Mouse (Mus musculus): ENCODE data around the gene Ncs1. TPM values are rescaled to one million over a fixed set of nuclear protein-coding genes. Genes with fewer than 3 reads are reported as not detected.

The Ncs1 gene
- polyA plus RNA-seq, 1 experiment from 2014 or later: 29.7 TPM

DNA sequence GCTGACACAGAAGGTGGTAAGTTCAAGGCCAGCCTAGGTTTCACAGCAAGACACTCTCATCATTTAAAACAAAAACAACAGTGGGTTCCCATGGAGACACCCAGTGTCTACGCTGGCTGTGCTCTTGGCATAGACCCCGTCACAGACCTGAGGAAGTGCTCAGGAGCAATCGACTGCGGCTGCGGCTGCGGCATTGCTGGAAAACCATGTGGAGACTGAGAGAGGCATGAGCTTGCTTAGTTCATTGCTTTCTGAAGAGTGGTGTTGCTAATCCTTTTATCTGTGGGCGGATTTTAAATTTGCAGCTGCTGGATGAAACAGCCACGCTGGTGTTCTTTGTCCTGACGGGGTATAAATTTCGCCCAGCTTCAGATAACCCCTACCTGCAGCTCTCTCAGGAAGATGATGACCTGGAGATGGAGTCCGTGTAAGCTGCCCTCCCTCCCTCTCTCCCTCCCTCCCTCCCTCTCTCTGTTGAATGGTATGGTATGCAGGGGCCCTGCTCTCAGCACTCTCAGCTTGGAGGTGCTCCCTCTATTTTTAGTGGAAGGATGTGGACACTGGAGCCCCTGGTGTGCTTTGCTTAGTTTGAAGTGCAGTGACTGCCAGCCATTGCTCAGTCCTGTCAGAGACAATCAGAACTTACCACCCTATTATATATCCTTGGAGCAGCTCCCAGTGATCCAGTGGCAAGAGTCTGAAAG, 35.3 kb upstream of the Ncs1 start:
- no peak for TF ChIP-seq CTCF (IDR thresholded peaks at IDR 0.05)
- ChIA-PET POLR2A (interaction anchor here (0.6 to 0.7 kb wide), 2 partner anchors 17 to 331 kb away, joined by 3 read pairs; no protein-coding TSS in a partner anchor), CTCF (interaction anchor here (0.9 to 1.6 kb wide), 4 partner anchors 10 to 81 kb away, joined by 3 to 4 read pairs (median 3); no protein-coding TSS in a partner anchor)
- no peaks in the 10 kb centered on the region for H3K27me3 ChIP-seq
- in situ Hi-C loops (cut with MboI; ENCODE audit: low pct_unique_long_range_greater_than_20kb): no loop called here
- ATAC-seq (no peak), DNase-seq (ENCODE audit: low read depth, low spot score) (no peak)

DNA sequence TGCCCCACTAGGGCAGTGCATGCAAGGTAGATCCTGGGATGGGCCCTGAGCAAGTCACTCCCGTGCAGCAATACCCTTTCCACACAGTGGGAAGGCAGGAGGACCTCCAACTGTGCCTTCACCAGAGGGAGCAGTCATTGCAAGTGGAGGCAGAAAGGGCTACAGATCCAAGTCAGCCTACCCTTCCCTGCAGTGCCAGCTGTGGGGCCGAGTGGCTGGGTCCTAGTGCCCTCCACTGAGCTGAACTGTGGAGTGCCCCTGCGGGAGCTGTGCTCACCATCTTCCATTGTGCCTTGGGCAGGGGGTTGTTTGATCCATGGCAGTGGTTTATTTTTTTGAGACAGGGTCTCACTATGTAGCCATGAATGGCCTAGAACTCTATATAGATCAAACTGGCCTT, 34.4 kb upstream of the Ncs1 start:
- POLR2A ChIA-PET: no interaction called here
- ATAC-seq (no peak), DNase-seq (ENCODE audit: low read depth, low spot score) (no peak)
- no peak for TF ChIP-seq CTCF (IDR thresholded peaks at IDR 0.05)
- in situ Hi-C loops (cut with MboI; ENCODE audit: low pct_unique_long_range_greater_than_20kb): no loop called here
- CTCF ChIA-PET: no interaction called here
- no peaks in the 10 kb centered on the region for H3K27me3 ChIP-seq

DNA sequence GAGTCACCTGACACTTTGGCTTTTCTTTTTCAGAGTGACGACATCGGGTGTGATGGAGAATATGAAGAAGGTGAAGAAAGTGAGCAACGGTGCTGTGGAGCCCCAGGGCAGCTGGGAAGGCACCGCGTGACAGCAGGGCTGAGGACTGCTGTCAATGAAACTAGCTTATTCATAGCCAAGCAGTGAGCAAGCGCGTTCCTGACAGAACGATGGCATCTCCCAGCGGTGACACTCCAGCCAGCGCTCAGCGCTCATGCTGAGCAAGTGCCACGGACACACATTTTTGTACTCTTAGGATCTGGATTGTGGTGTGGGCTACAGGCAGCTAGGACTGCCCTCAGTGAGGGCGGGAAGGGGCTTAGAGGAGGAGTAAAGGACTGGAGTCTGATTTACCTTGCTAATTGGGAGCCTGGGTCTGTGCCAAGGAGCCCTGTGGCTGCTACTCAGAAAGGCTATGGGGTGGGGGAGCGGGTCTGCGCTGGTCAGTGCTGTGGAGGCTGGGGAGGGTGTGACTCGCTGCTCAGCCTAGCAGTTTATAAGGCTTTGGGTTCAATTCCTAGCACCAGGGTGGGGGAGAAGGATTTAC, 31.3 kb upstream of the Ncs1 start:
- DNase-seq (ENCODE audit: low read depth, low spot score) (no peak), ATAC-seq (no peak)
- in situ Hi-C loops (cut with MboI; ENCODE audit: low pct_unique_long_range_greater_than_20kb): no loop called here
- CTCF ChIA-PET: no interaction called here
- POLR2A ChIA-PET: no interaction called here
- H3K27me3 ChIP-seq: no peaks in the 10 kb centered on the region
- TF ChIP-seq CTCF (IDR thresholded peaks at IDR 0.05): no peak

DNA sequence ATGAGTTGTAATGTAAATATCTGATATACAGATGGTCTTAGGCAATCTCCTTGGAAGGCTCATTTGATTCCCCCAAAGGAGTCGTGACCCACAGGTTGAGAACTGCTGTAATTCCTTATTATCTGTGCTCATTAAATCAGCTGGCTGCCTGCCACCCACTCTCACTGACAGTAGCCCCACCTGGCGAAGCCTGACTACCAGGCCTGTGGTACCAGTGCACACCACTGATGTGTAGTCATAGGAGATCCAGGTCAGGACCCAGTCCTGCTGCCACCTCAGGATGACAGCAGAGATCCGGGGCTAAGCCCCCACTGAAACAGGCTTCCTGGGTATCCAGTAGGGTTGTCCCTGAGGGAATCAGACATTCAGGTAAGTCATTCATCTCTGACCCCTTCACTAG, 27.0 kb upstream of the Ncs1 start:
- ATAC-seq (no peak), DNase-seq (ENCODE audit: low read depth, low spot score) (no peak)
- in situ Hi-C loops (cut with MboI; ENCODE audit: low pct_unique_long_range_greater_than_20kb): no loop called here
- ChIA-PET POLR2A (no interaction called here), CTCF (interaction anchor here (1.3 to 1.8 kb wide), 2 partner anchors 10 to 73 kb away, joined by 4 to 5 read pairs; no protein-coding TSS in a partner anchor)
- TF ChIP-seq CTCF (IDR thresholded peaks at IDR 0.05): no peak
- H3K27me3 ChIP-seq: no peaks in the 10 kb centered on the region

- CTCF ChIA-PET: interaction anchor here (0.7 to 1.8 kb wide), 3 partner anchors 9 to 72 kb away, joined by 3 to 5 read pairs (median 5); no protein-coding TSS in a partner anchor
- ATAC-seq (no peak), DNase-seq (ENCODE audit: low read depth, low spot score) (no peak)
- no peak for TF ChIP-seq CTCF (IDR thresholded peaks at IDR 0.05)
- POLR2A ChIA-PET: interaction anchor here (0.5 kb wide), 1 partner anchor 79 kb away, joined by 3 read pairs; no protein-coding TSS in a partner anchor
- in situ Hi-C loops (cut with MboI; ENCODE audit: low pct_unique_long_range_greater_than_20kb): no loop called here
- H3K27me3 ChIP-seq: no peaks in the 10 kb centered on the region
These were observed 26.2 kb upstream of the Ncs1 start for GRCm38 (mm10) chr2:31219470-31219869.

DNA sequence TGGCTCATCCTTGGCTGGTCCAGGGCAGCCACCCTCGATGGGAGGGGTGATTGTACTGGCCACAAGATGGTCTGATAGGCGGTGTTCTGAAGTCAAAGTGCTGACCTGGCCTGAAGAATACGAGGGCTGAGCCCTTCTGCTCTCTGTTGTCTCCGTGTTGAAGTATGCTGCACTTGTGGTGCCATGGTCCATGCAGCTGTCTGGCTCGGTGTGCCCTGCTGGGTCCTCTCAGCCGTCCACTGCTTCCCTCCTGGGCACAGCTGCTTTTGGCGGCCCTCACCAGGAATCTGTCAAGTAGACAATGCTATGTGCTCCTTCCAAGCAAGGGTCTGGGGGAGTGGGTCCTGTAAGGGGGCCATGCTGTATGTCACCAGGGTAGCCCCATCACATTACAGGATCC, 24.8 kb upstream of the Ncs1 start:
- ChIA-PET POLR2A (no interaction called here), CTCF (no interaction called here)
- no peak for ATAC-seq
- no peak for TF ChIP-seq CTCF (IDR thresholded peaks at IDR 0.05)
- no peaks in the 10 kb centered on the region for H3K27me3 ChIP-seq
- DNase-seq (ENCODE audit: low read depth, low spot score): no peak
- in situ Hi-C loops (cut with MboI; ENCODE audit: low pct_unique_long_range_greater_than_20kb): no loop called here

DNA sequence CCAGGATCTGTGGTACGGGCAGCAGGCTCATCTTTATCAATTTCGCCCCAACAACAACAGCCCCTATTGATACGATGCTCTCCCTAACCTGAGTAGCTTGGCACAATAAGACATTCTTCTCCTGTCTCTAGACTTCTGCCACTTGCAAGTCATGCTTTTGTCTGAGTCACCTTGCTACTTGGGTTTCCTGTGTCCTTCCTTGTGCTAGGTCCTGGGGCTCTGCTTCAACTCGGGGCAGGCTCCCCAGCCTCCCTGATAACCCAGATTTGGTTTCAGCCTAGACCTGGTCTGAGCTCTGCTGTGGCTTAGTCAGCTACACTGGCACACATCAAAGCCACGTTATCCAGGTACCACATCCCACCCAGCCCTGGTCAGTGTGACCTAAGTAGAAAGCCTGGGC, 24.0 kb upstream of the Ncs1 start:
- POLR2A ChIA-PET: no interaction called here
- TF ChIP-seq CTCF (IDR thresholded peaks at IDR 0.05): no peak
- no peak for DNase-seq (ENCODE audit: low read depth, low spot score)
- no peaks in the 10 kb centered on the region for H3K27me3 ChIP-seq
- CTCF ChIA-PET: interaction anchor here (1.2 kb wide), 1 partner anchor 31 kb away, joined by 3 read pairs; no protein-coding TSS in a partner anchor
- ATAC-seq: no peak
- in situ Hi-C loops (cut with MboI; ENCODE audit: low pct_unique_long_range_greater_than_20kb): no loop called here

GRCm38 (mm10) chr2:31228768-31229311, 16.8 kb upstream of the Ncs1 start:
- CTCF ChIA-PET: interaction anchor here (1.0 kb wide), 1 partner anchor 10 kb away, joined by 5 read pairs; no protein-coding TSS in a partner anchor
- peaks cover 2% of the 10 kb centered on the region for H3K27me3 ChIP-seq
- no peak for ATAC-seq
- POLR2A ChIA-PET: no interaction called here
- no peak for DNase-seq (ENCODE audit: low read depth, low spot score)
- TF ChIP-seq CTCF (IDR thresholded peaks at IDR 0.05): no peak
- in situ Hi-C loops (cut with MboI; ENCODE audit: low pct_unique_long_range_greater_than_20kb): no loop called here

DNA sequence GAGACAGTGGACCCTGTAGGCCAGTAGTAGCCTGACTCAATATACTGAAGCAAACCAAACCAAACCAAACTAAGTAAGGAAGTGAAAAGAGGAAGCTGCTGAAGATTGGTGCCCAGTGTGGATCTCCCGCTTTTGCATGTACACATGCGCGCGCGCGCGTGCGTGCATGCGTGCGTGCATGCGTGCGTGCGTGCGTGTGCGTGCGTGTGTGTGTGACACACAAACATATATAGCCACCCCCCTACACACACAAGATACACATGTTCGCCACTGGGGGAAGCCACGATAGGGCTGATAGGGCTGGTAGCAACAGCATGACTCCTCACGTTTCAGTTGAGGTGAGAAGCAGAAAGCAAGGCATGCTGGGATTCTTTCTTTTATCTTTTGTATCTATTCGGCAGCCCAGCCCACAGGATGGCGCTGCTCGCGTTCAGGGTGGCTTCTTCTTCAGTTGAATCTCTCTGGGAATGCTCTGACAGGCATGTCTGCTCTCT, 6.4 kb upstream of the Ncs1 start:
- TF ChIP-seq CTCF (IDR thresholded peaks at IDR 0.05): no peak
- DNase-seq (ENCODE audit: low read depth, low spot score): no peak
- H3K27me3 ChIP-seq: no peaks in the 10 kb centered on the region
- no peak for ATAC-seq
- POLR2A ChIA-PET: no interaction called here
- CTCF ChIA-PET: interaction anchor here (1.4 kb wide), 1 partner anchor 14 kb away, joined by 4 read pairs; no protein-coding TSS in a partner anchor
- in situ Hi-C loops (cut with MboI; ENCODE audit: low pct_unique_long_range_greater_than_20kb): loop anchor here (10.0 kb wide), 1 partner anchor 56 kb away; no protein-coding TSS in a partner anchor

DNA sequence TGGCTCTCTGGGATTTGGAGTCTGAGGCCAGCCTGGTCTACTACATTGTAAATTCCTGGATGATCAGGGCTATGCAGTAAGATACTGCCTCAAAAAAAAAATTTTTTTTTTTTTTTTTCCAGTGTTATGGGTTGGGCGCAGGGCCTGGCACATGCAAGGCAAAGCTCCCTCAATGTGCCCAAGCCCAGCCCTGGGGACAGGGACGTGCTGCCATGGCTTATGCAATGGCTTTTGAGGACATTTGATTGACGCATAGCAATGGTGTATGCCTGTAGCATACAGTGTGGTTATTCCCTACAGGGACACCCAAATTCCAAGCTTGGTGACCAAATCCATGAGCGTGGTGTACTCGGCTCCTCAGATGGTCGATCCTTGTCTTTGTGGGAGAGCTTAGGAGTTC, 5.8 kb upstream of the Ncs1 start:
- ChIA-PET POLR2A (no interaction called here), CTCF (interaction anchor here (0.9 to 1.4 kb wide), 2 partner anchors 13 to 15 kb away, joined by 3 to 4 read pairs; no protein-coding TSS in a partner anchor)
- ATAC-seq (no peak), DNase-seq (ENCODE audit: low read depth, low spot score) (no peak)
- TF ChIP-seq CTCF (IDR thresholded peaks at IDR 0.05): no peak
- in situ Hi-C loops (cut with MboI; ENCODE audit: low pct_unique_long_range_greater_than_20kb): loop anchor here (10.0 kb wide), 1 partner anchor 55 kb away; no protein-coding TSS in a partner anchor
- H3K27me3 ChIP-seq: no peaks in the 10 kb centered on the region

- in situ Hi-C loops (cut with MboI; ENCODE audit: low pct_unique_long_range_greater_than_20kb): no loop called here
- no peaks in the 10 kb centered on the region for H3K27me3 ChIP-seq
- TF ChIP-seq CTCF (IDR thresholded peaks at IDR 0.05): no peak
- ChIA-PET POLR2A (no interaction called here), CTCF (interaction anchor here (1.5 kb wide), 1 partner anchor 60 kb away, joined by 3 read pairs; no protein-coding TSS in a partner anchor)
- DNase-seq (ENCODE audit: low read depth, low spot score) (no peak), ATAC-seq (no peak)
These were observed 4.0 kb upstream of the Ncs1 start for GRCm38 (mm10) chr2:31241639-31242038.
